Mouse (Mus musculus) neural tube, embryonic 11.5 days (tissue): ENCODE data around the gene Dennd5a. TPM values are rescaled to one million over a fixed set of nuclear protein-coding genes. Genes with fewer than 3 reads are reported as not detected.

ENCODE experiments used
- ATAC-seq: fragments of 200-750 bp; cut with Nextera tagmentation; 2 replicates; pipeline ENCODE4 v1.8.0; 2017; ENCODE audit warnings: moderate number of reproducible peaks, mild to moderate bottlenecking, moderate TSS enrichment, moderate library complexity; ENCODE audit not compliant: insufficient read depth, low FRiP score, low TSS enrichment
- DNase-seq: peaks from one replicate; pipeline ENCODE4 v3.0.0-alpha.2; 2015; ENCODE audit warnings: low spot score
- H3K27ac ChIP-seq: fragments of 300-500 bp; sonication (generic); 2 replicates; pipeline ENCODE4 v1.5.1; 2014; ENCODE audit warnings: low read depth, mild to moderate bottlenecking, low read length
- H3K27me3 ChIP-seq: fragments of 300-500 bp; sonication (generic); 2 replicates; pipeline ENCODE4 v1.6.1; 2014; ENCODE audit warnings: mild to moderate bottlenecking, low read length, mixed read lengths; ENCODE audit not compliant: control insufficient read depth, insufficient read depth
- H3K36me3 ChIP-seq: fragments of 300-500 bp; sonication (generic); 2 replicates; pipeline ENCODE4 v1.6.1; 2014; ENCODE audit warnings: mild to moderate bottlenecking, low read length, moderate library complexity, mixed read lengths; ENCODE audit not compliant: control insufficient read depth, insufficient read depth
- H3K4me1 ChIP-seq: fragments of 300-500 bp; sonication (generic); 2 replicates; pipeline ENCODE4 v1.6.1; 2014; ENCODE audit warnings: low read length, mixed read lengths; ENCODE audit not compliant: control insufficient read depth, insufficient read depth
- H3K4me2 ChIP-seq: fragments of 300-500 bp; sonication (generic); 2 replicates; pipeline ENCODE4 v1.6.1; 2014; ENCODE audit warnings: low read depth, mild to moderate bottlenecking, moderate library complexity
- H3K4me3 ChIP-seq: fragments of 300-500 bp; sonication (generic); 2 replicates; pipeline ENCODE4 v1.5.1; 2014; ENCODE audit warnings: low read depth, low read length
- H3K9ac ChIP-seq: fragments of 300-500 bp; sonication (generic); 2 replicates; pipeline ENCODE4 v1.6.1; 2014; ENCODE audit warnings: mild to moderate bottlenecking, low read length
- H3K9me3 ChIP-seq: fragments of 300-500 bp; sonication (generic); 2 replicates; pipeline ENCODE4 v1.6.1; 2016; ENCODE audit warnings: low read length; ENCODE audit not compliant: control insufficient read depth
- WGBS: fragments of 180-500 bp; shearing (Covaris S2); extraction: QIAGEN DNeasy Blood & Tissue Kit; methylation state at CpG from one replicate; pipeline ENCODE4 v1.1.7; 2014; 5-methylcytosine and 5-hydroxymethylcytosine counted together
- polyA plus RNA-seq: library from polyadenylated mRNA; unstranded; fragments of >200 nt; fragmentation: Nextera tagmentation; extraction: Ambion mirVana; gene quantifications from 2 replicates; pipeline ENCODE4 v1.2.1, GENCODE M21; 2014

The Dennd5a gene
- polyA plus RNA-seq, 1 experiment from 2014 or later = 56.7 TPM

- H3K27me3 ChIP-seq = no peaks in the 10 kb centered on the region
- no peak overlapping the region for H3K9ac ChIP-seq
- H3K27ac ChIP-seq = no peak overlapping the region
- no peak for ATAC-seq
- DNase-seq = no peak
- no peak overlapping the region for H3K4me3 ChIP-seq
- H3K36me3 ChIP-seq = peaks cover 3% of the 10 kb centered on the region
- H3K4me1 ChIP-seq = no peaks in the 10 kb centered on the region
- WGBS = 92% methylated on average over 2 of the region's 2 CpGs
- no peak overlapping the region for H3K4me2 ChIP-seq
- H3K9me3 ChIP-seq = no peaks in the 10 kb centered on the region
Observed at GRCm38 (mm10) chr7:109882574-109882973, 77.7 kb downstream of the Dennd5a start.

GRCm38 (mm10) chr7:109881561-109882099, 78.6 kb downstream of the Dennd5a start:
- 62% methylated on average over 2 of the region's 2 CpGs for WGBS
- Histone ChIP-seq H3K36me3 (peaks cover under 1% of the 10 kb centered on the region), H3K27ac (no peak overlapping the region), H3K4me3 (no peak overlapping the region), H3K4me2 (no peak overlapping the region), H3K9ac (no peak overlapping the region), H3K9me3 (no peaks in the 10 kb centered on the region), H3K4me1 (no peaks in the 10 kb centered on the region), H3K27me3 (no peaks in the 10 kb centered on the region)
- DNase-seq (no peak), ATAC-seq (no peak)

GRCm38 (mm10) chr7:109879158-109879557, 81.1 kb downstream of the Dennd5a start:
- 67% methylated on average over 12 of the region's 12 CpGs for WGBS
- H3K27me3 ChIP-seq = no peaks in the 10 kb centered on the region

GRCm38 (mm10) chr7:109876085-109876484, 84.2 kb downstream of the Dennd5a start:
- Histone ChIP-seq H3K27ac (no peak overlapping the region), H3K36me3 (no peaks in the 10 kb centered on the region), H3K4me3 (no peak overlapping the region), H3K4me1 (no peaks in the 10 kb centered on the region), H3K4me2 (no peak overlapping the region), H3K27me3 (no peaks in the 10 kb centered on the region), H3K9ac (no peak overlapping the region), H3K9me3 (no peaks in the 10 kb centered on the region)
- ATAC-seq (no peak), DNase-seq (no peak)
- WGBS = 73% methylated on average over 8 of the region's 8 CpGs

More at GRCm38 (mm10) chr7:109879158-109879557, 81.1 kb downstream of the Dennd5a start:
- H3K4me1 ChIP-seq = no peaks in the 10 kb centered on the region
- no peak for ATAC-seq
- no peaks in the 10 kb centered on the region for H3K9me3 ChIP-seq
- no peak overlapping the region for H3K27ac ChIP-seq
- H3K4me2 ChIP-seq = no peak overlapping the region
- H3K9ac ChIP-seq = no peak overlapping the region
- H3K4me3 ChIP-seq = no peak overlapping the region
- DNase-seq = no peak
- H3K36me3 ChIP-seq = no peaks in the 10 kb centered on the region

GRCm38 (mm10) chr7:109875598-109875997, 84.7 kb downstream of the Dennd5a start:
- H3K9ac ChIP-seq = no peak overlapping the region
- no peak overlapping the region for H3K4me3 ChIP-seq
- no peak overlapping the region for H3K4me2 ChIP-seq
- H3K9me3 ChIP-seq = no peaks in the 10 kb centered on the region
- ATAC-seq (no peak), DNase-seq (no peak)
- H3K27me3 ChIP-seq = no peaks in the 10 kb centered on the region
- no peaks in the 10 kb centered on the region for H3K4me1 ChIP-seq
- no peak overlapping the region for H3K27ac ChIP-seq
- WGBS = 52% methylated on average over 3 of the region's 3 CpGs
- no peaks in the 10 kb centered on the region for H3K36me3 ChIP-seq

- no peak for DNase-seq
- Histone ChIP-seq H3K9me3 (no peaks in the 10 kb centered on the region), H3K27me3 (no peaks in the 10 kb centered on the region), H3K4me1 (no peaks in the 10 kb centered on the region), H3K9ac (no peak overlapping the region), H3K4me3 (no peak overlapping the region), H3K4me2 (no peak overlapping the region), H3K27ac (no peak overlapping the region), H3K36me3 (no peaks in the 10 kb centered on the region)
- ATAC-seq = no peak
Observed at GRCm38 (mm10) chr7:109875033-109875432, 85.2 kb downstream of the Dennd5a start.

- Histone ChIP-seq H3K36me3 (no peaks in the 10 kb centered on the region), H3K4me2 (no peak overlapping the region), H3K9ac (no peak overlapping the region), H3K27me3 (no peaks in the 10 kb centered on the region), H3K4me1 (peaks cover 2% of the 10 kb centered on the region; the same call in 1 of the 2 replicates), H3K27ac (no peak overlapping the region), H3K4me3 (no peak overlapping the region), H3K9me3 (no peaks in the 10 kb centered on the region)
- 67% methylated on average over 5 of the region's 5 CpGs for WGBS
- no peak for DNase-seq
- ATAC-seq = no peak
Observed at GRCm38 (mm10) chr7:109873170-109873569, 87.1 kb downstream of the Dennd5a start.

- Histone ChIP-seq H3K27ac (no peak overlapping the region), H3K27me3 (no peaks in the 10 kb centered on the region), H3K36me3 (no peaks in the 10 kb centered on the region), H3K9ac (no peak overlapping the region), H3K4me2 (no peak overlapping the region), H3K4me3 (no peak overlapping the region), H3K4me1 (peaks cover 12% of the 10 kb centered on the region), H3K9me3 (no peaks in the 10 kb centered on the region)
- DNase-seq = no peak
- 83% methylated on average over 5 of the region's 5 CpGs for WGBS
- no peak for ATAC-seq
Observed at GRCm38 (mm10) chr7:109871232-109871631, 89.0 kb downstream of the Dennd5a start.

GRCm38 (mm10) chr7:109868498-109868897, 91.8 kb downstream of the Dennd5a start:
- H3K9me3 ChIP-seq = no peaks in the 10 kb centered on the region
- H3K4me2 ChIP-seq = no peak overlapping the region
- H3K4me3 ChIP-seq = no peak overlapping the region
- DNase-seq (peak; percentile 28), ATAC-seq (no peak)
- H3K9ac ChIP-seq = no peak overlapping the region
- H3K27ac ChIP-seq = 0 out of 2 replicates have a peak overlapping the region, but pooled peaks have one; percentile 27
- peaks cover 26% of the 10 kb centered on the region for H3K4me1 ChIP-seq
- peaks cover 3% of the 10 kb centered on the region; the same call in 1 of the 2 replicates for H3K27me3 ChIP-seq
- H3K36me3 ChIP-seq = no peaks in the 10 kb centered on the region
- 19% methylated on average over 3 of the region's 3 CpGs for WGBS
